Mouse (Mus musculus) limb, embryonic 15.5 days (tissue): Measurements from ENCODE around the gene Pip5k1c. TPM values are rescaled to one million over a fixed set of nuclear protein-coding genes. Genes with fewer than 3 reads are reported as not detected.

ENCODE experiments used
- ATAC-seq: fragments of 200-750 bp; cut with Nextera tagmentation; 2 replicates; pipeline ENCODE4 v1.8.0; 2017; ENCODE audit warnings: low read depth, moderate TSS enrichment; ENCODE audit not compliant: insufficient number of reproducible peaks, low FRiP score, low TSS enrichment
- H3K27ac ChIP-seq: fragments of 300-500 bp; sonication (generic); 2 replicates; pipeline ENCODE4 v1.5.1; 2015; ENCODE audit warnings: moderate library complexity, mild to moderate bottlenecking, inconsistent platforms
- H3K27me3 ChIP-seq: fragments of 300-500 bp; sonication (generic); 2 replicates; pipeline ENCODE4 v1.6.1; 2015; ENCODE audit warnings: inconsistent platforms
- H3K36me3 ChIP-seq: fragments of 300-500 bp; sonication (generic); 2 replicates; pipeline ENCODE4 v1.6.1; 2015; ENCODE audit warnings: inconsistent platforms
- H3K4me1 ChIP-seq: fragments of 300-500 bp; sonication (generic); 2 replicates; pipeline ENCODE4 v1.6.1; 2015; ENCODE audit warnings: inconsistent platforms
- H3K4me2 ChIP-seq: fragments of 300-500 bp; sonication (generic); 2 replicates; pipeline ENCODE4 v1.6.1; 2015; ENCODE audit warnings: mild to moderate bottlenecking, inconsistent platforms
- H3K4me3 ChIP-seq: fragments of 300-500 bp; sonication (generic); 2 replicates; pipeline ENCODE4 v1.5.1; 2015; ENCODE audit warnings: mild to moderate bottlenecking, inconsistent platforms
- H3K9ac ChIP-seq: fragments of 300-500 bp; sonication (generic); 2 replicates; pipeline ENCODE4 v1.6.1; 2015; ENCODE audit warnings: inconsistent platforms
- H3K9me3 ChIP-seq: fragments of 300-500 bp; sonication (generic); 2 replicates; pipeline ENCODE4 v1.6.1; 2016; ENCODE audit warnings: inconsistent platforms
- WGBS: fragments of 180-500 bp; shearing (Covaris S2); methylation state at CpG from one replicate; pipeline ENCODE4 v1.1.7; 2015; 5-methylcytosine and 5-hydroxymethylcytosine counted together
- polyA plus RNA-seq: library from polyadenylated mRNA; unstranded; fragments of >200 nt; fragmentation: Nextera tagmentation; extraction: Ambion mirVana; gene quantifications from 2 replicates; pipeline ENCODE4 v1.2.1, GENCODE M21; 2015

Pip5k1c gene
- polyA plus RNA-seq, 1 experiment from 2014 or later: 48.1 TPM

DNA sequence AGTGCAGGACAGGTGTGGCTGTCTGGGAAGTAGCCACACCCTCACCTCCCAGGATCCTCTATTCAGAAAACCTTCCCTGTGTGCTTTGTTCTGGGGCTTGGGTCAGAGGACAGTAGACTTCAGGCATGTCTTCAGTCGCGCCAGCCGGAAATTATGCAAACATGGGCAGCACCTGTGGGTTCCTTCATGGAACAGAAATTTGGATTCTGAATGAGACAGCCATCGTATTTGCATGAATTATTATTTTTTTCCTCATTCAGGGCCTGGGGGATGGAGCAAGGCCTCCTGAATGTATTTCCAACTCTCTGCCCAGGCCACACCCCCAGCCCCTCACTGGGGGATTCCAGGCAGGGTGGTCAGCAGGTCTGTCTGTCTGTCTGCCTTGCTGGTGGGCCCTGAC, 31.7 kb upstream of the Pip5k1c start:
- Histone ChIP-seq H3K27me3 (peaks cover 49% of the 10 kb centered on the region), H3K4me3 (no peak overlapping the region), H3K9me3 (peaks cover 4% of the 10 kb centered on the region; the same call in 1 of the 2 replicates), H3K36me3 (peaks cover 44% of the 10 kb centered on the region), H3K27ac (no peak overlapping the region), H3K9ac (no peak overlapping the region), H3K4me1 (peaks cover 30% of the 10 kb centered on the region), H3K4me2 (no peak overlapping the region)
- 88% methylated on average over 4 of the region's 4 CpGs for WGBS
- ATAC-seq: no peak

DNA sequence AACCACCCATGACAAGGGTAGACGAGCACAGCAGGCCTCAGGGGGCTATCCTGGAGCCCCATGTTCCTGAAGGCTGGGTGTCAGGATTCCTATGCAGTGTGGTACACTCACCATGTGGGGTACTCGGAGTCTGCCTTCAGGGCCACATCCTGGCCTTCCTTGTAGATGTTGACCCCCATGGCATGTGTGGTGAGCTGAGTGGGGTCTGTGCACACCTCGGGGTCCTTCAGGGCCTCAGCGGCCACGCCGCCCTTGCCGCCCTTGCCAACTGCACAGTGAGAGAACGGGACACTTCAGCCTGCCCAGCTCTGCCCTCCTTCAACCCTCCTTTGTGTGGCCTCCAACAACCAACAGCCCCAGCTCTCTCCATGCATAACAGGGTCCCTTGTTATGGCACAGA, 27.2 kb upstream of the Pip5k1c start:
- Histone ChIP-seq H3K9ac (no peak overlapping the region), H3K27me3 (peaks cover 4% of the 10 kb centered on the region; the same call in 1 of the 2 replicates), H3K36me3 (peaks cover 51% of the 10 kb centered on the region), H3K4me2 (peak overlapping the region; percentile 59), H3K4me3 (peak overlapping the region; percentile 74), H3K4me1 (peaks cover 26% of the 10 kb centered on the region), H3K27ac (no peak overlapping the region; the same call in 1 of the 2 replicates), H3K9me3 (peaks cover 4% of the 10 kb centered on the region; the same call in 1 of the 2 replicates)
- no peak for ATAC-seq
- 95% methylated on average over 8 of the region's 8 CpGs for WGBS

DNA sequence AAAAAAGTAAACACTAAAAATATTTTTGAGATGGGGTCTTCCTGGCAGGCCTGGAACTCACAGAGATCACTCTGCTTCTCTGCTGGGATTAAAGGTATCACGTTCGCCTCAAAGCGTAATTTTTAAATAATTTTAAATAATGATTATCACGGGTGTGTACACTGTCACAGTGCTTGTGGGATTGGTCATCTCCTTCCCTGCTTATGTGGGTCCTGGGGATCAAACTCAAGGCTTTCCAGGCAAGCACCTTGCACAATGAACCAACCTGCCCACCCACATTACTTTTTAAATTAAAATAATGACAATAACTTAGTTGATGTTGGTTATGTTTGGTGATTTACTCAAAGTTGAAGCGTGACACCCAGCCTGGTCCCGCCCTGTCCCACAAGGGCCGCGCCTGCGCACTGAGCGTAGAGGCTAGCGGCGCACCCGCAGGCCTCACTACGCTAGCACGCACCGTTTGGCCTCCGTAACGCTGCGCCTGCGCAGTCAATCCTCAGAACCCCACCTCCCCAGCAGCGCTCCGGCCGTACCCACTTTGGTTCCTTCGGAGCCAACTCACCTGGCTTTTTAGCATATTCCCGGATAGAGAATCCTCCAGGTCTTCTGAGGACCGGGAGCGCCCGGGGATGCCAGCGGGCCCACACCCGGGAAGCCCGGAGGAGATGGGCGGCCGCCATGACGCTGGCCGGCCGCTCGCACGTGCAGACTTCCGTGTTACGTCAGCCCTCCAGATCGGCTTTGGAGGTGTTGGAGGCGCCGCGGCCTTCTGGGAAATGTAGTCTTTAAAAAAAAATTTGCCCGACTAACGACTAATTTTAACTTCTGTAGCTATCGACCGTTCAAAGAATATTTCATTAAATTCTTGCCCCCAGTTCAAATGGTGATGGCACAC, 26.3 kb upstream of the Pip5k1c start, which contains the start of the genes Mrpl54 and Apba3:
Mrpl54 (minus strand) TSS at position 724 of the 895 bp plus-strand sequence.
Apba3 (plus strand) TSS at position 750 of the 895 bp plus-strand sequence.
- Histone ChIP-seq H3K27ac (peak within 1 kb of the TSS; percentile 95), H3K4me2 (peak within 1 kb of the TSS; percentile 87), H3K9me3 (no peaks in the 10 kb centered on the region), H3K4me1 (peaks cover 26% of the 10 kb centered on the region), H3K36me3 (peaks cover 57% of the 10 kb centered on the region), H3K27me3 (no peaks in the 10 kb centered on the region), H3K9ac (peak within 1 kb of the TSS; percentile 77), H3K4me3 (peak within 1 kb of the TSS; percentile 74)
- ATAC-seq: peak; percentile 93
- WGBS: under 1% methylated on average over 48 of the region's 48 CpGs

DNA sequence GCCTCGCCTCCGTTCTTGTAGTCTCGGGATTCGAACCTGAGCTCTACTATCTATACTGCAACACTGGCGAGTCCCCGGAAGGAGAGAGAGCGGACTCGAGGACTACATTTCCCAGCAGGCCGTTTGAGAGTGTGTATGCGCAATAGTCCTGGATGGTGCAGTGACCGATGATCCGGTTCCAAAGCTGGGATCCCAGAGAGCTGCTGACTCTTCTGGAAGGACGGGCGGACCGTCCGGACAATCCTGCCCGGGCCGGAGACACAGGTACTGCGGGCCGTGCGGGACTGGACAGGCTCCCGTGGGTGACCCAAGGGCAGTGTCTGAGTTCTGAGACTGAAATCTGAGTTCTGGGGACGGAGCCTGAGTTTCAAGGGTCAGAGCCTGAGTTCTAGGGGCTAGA, 24.7 kb upstream of the Pip5k1c start:
- 3% methylated on average over 23 of the region's 23 CpGs for WGBS
- Histone ChIP-seq H3K4me2 (peak overlapping the region; percentile 87), H3K9ac (peak overlapping the region; percentile 85), H3K9me3 (no peaks in the 10 kb centered on the region), H3K36me3 (peaks cover 59% of the 10 kb centered on the region), H3K4me3 (peak overlapping the region; percentile 74), H3K4me1 (peaks cover 29% of the 10 kb centered on the region), H3K27me3 (no peaks in the 10 kb centered on the region), H3K27ac (peak overlapping the region; percentile 43; the same call in 1 of the 2 replicates)
- ATAC-seq: no peak; the same call in 1 of the 2 replicates

DNA sequence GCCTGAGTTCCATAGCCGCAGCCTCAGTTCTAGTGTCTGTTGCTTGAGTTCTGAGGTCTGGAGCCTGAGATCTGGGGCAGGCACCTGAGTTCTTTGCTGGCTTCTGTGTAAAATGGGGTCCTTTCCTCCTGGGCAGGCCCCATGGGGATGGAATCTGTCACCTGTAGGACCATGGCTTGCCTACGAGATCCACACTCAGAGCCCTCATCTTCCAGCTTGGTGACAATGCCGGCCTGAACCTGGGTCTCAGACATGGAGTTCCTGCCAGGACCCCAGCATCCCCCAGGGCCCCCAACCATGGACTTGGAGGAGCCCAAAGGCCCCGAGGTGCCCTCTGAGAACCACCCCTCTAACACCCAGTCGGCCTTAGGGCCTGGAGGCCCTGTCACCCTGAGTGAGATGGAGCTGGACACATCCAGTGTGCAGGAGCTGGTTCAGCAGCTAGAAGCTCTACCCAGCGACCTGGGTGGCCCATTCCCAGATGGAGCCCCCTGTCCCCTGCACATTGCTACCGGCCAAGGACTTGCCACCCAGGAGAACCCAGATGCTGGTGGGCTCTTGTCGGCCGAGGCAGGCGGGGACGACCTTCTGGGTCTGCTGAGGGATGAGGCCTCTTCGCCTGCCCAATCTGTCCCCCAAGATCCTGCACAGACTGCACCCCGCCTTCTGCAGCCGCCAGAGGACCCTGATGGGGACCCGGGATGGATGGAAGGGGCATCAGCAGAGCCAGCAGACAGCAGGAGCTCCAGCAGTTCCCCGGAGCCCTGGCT, 23.9 kb upstream of the Pip5k1c start:
- ATAC-seq: no peak
- H3K9me3 ChIP-seq: no peaks in the 10 kb centered on the region
- no peaks in the 10 kb centered on the region for H3K27me3 ChIP-seq
- peak overlapping the region; percentile 74 for H3K4me3 ChIP-seq
- peaks cover 59% of the 10 kb centered on the region for H3K36me3 ChIP-seq
- 0 out of 2 replicates have a peak overlapping the region, but pooled peaks have one; percentile 43 for H3K27ac ChIP-seq
- H3K4me2 ChIP-seq: peak overlapping the region; percentile 87
- H3K4me1 ChIP-seq: peaks cover 29% of the 10 kb centered on the region
- peak overlapping the region; percentile 85 for H3K9ac ChIP-seq
- WGBS: 82% methylated on average over 16 of the region's 16 CpGs

DNA sequence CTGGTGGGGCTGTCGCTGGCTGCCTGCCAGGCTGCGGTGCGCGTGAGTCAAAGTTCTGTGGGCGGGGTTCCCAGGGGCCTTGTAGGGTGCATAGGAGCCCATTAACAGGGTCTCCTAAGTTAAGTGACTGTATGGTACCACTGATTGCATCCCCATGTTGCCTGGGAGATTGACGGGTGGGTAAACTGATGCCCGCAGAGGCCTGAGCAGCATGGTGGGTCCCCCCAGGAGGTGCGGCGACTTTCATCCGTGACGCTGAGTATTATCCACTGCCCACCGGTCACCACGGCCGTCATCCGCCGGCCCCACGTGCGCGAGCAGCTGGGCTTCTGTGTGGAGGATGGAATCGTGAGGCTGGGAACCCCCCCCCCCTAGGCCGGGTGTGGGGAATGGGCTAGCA, 20.4 kb upstream of the Pip5k1c start:
- no peak overlapping the region for H3K4me3 ChIP-seq
- no peak overlapping the region for H3K4me2 ChIP-seq
- H3K9me3 ChIP-seq: no peaks in the 10 kb centered on the region
- no peak for ATAC-seq
- 91% methylated on average over 21 of the region's 21 CpGs for WGBS
- peaks cover 19% of the 10 kb centered on the region for H3K4me1 ChIP-seq
- H3K27me3 ChIP-seq: no peaks in the 10 kb centered on the region
- H3K9ac ChIP-seq: no peak overlapping the region
- peaks cover 47% of the 10 kb centered on the region for H3K36me3 ChIP-seq
- H3K27ac ChIP-seq: no peak overlapping the region

DNA sequence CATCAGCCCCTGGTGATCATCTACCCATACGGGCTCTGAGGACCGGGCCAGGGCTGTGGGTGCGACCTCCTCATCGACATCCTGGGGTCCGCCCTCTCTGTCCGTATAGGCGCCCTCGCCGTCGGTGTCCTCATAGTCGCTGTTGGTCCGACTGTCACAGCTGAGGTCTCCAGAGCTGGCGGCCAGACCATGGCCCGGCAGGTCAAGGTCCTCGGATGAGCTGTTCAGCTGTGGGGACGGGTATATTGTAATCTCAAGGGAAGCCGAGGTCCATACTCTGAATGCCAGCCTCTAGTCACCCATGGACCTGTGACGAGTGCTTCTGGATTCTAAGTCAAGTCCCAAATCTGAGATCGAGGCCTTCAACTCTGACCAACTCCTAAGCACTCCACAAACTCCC, 18.9 kb upstream of the Pip5k1c start:
- WGBS: 95% methylated on average over 19 of the region's 19 CpGs
- Histone ChIP-seq H3K4me2 (no peak overlapping the region), H3K36me3 (peaks cover 47% of the 10 kb centered on the region), H3K27ac (no peak overlapping the region), H3K4me1 (peaks cover 10% of the 10 kb centered on the region), H3K27me3 (no peaks in the 10 kb centered on the region), H3K9me3 (no peaks in the 10 kb centered on the region), H3K9ac (no peak overlapping the region), H3K4me3 (no peak overlapping the region)
- ATAC-seq: no peak

DNA sequence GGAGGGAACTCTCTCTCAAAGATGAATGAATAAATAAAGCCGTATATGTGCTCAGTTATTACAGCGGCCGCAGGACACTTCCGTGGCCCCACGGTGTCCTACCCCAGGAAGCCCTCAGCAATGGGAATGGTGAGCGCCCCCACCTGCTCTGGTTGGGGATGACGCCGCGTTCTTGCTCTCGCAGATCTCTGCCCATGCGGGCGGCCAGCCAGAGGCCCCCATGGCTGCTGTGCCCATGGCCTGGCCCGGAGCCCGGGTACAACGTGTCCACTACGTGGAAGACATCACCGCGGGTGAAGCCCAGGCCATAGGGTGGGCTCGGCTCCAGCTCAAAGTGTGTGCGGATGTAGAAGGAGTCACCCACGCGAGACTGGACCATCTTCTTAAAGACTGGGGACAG, 15.1 kb upstream of the Pip5k1c start:
- 73% methylated on average over 22 of the region's 22 CpGs for WGBS
- ATAC-seq: no peak
- no peaks in the 10 kb centered on the region for H3K9me3 ChIP-seq

DNA sequence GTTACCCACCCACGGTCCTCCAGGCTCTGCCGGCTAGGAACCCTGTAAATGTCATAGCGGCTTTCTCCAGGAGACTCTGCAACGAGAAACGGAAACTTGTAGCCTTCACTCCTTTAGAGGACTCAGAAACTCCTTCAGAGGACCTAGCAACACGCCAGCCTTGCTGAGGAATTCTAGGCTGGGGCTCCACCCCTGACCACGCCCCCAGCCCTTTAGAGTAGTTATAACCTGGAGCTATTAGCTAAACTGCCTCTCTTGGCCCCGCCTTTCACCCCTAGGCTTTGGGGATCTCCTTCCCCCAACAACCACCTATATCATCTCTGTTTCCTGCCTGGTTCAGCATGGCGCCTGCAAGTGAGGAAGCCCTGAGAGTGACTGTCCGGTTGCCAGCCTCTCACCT, 13.3 kb upstream of the Pip5k1c start:
- no peak for ATAC-seq
- Histone ChIP-seq H3K27ac (no peak overlapping the region), H3K4me1 (peaks cover 10% of the 10 kb centered on the region; the same call in 1 of the 2 replicates), H3K9me3 (no peaks in the 10 kb centered on the region), H3K9ac (no peak overlapping the region), H3K27me3 (peaks cover 43% of the 10 kb centered on the region), H3K4me3 (no peak overlapping the region), H3K4me2 (no peak overlapping the region), H3K36me3 (no peaks in the 10 kb centered on the region)
- 17% methylated on average over 10 of the region's 10 CpGs for WGBS

More for the DNA sequence above, 15.1 kb upstream of the Pip5k1c start:
- Histone ChIP-seq H3K27ac (no peak overlapping the region), H3K4me3 (no peak overlapping the region), H3K36me3 (peaks cover 17% of the 10 kb centered on the region), H3K27me3 (peaks cover 25% of the 10 kb centered on the region), H3K4me2 (no peak overlapping the region), H3K9ac (no peak overlapping the region), H3K4me1 (peaks cover 8% of the 10 kb centered on the region; the same call in 1 of the 2 replicates)

DNA sequence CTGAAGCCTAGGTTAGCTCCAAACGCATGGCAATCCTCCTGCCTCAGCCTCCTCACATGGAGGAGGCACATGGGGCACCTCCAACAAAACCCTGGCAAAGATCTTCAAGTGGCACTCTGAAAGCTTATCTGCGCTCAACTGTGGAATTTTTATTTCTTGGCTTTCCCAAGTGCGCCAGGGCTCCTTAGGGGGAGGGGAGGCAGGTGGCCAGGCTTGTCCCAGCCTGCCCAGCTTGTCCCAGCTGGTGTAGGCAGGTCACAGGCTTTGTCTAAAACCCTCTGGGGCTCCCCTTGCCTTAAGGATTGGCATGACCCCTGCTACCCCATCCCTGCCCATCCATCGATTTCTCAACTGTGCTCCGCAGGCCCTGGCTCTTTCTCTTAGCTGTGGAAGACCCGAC, 8.6 kb upstream of the Pip5k1c start:
- Histone ChIP-seq H3K4me3 (no peak overlapping the region), H3K27me3 (peaks cover 65% of the 10 kb centered on the region), H3K4me1 (peaks cover 25% of the 10 kb centered on the region), H3K9ac (no peak overlapping the region), H3K4me2 (no peak overlapping the region), H3K27ac (no peak overlapping the region), H3K36me3 (no peaks in the 10 kb centered on the region), H3K9me3 (no peaks in the 10 kb centered on the region)
- no peak for ATAC-seq
- whole genome bisulfite sequencing: 33% methylated on average over 6 of the region's 6 CpGs

DNA sequence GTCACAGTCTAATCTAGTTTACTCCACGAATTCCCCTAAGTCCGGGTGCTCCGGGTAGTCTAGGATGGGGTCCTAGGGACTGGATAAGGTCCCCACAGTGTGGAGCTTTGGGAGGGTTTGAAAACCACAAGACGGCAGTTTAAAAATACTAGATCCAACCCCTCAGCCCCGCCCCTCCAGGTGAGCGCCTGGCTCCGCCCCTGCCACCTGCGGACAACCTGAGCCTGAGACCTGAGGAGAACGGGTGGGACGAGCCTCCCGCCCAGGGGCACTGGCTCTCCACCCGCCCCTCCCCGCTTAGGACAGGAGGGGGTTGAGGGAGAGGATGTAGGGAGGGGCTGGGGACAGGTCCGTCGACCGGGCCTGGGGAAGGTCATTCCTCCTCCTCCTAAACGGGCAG, 8.0 kb upstream of the Pip5k1c start:
- Histone ChIP-seq H3K36me3 (no peaks in the 10 kb centered on the region), H3K4me2 (peak overlapping the region; percentile 85; the same call in 1 of the 2 replicates), H3K4me1 (peaks cover 24% of the 10 kb centered on the region), H3K9ac (no peak overlapping the region), H3K9me3 (no peaks in the 10 kb centered on the region), H3K4me3 (peak overlapping the region; percentile 44), H3K27me3 (peaks cover 64% of the 10 kb centered on the region), H3K27ac (no peak overlapping the region)
- WGBS: 6% methylated on average over 17 of the region's 17 CpGs
- ATAC-seq: no peak
